Mouse (Mus musculus) lung, postnatal 0 days (tissue): ENCODE measurements around the gene Itk.

Experiments
- CTCF ChIP-seq: IDR thresholded peaks from 2 replicates; pipeline ENCODE4 v1.5.1; 2016; ENCODE audit warnings: antibody characterized with exemption, mild to moderate bottlenecking
- EP300 ChIP-seq: IDR thresholded peaks from 2 replicates; pipeline ENCODE4 v1.6.1; 2016; ENCODE audit warnings: antibody characterized with exemption, mild to moderate bottlenecking, control low read depth

DNA sequence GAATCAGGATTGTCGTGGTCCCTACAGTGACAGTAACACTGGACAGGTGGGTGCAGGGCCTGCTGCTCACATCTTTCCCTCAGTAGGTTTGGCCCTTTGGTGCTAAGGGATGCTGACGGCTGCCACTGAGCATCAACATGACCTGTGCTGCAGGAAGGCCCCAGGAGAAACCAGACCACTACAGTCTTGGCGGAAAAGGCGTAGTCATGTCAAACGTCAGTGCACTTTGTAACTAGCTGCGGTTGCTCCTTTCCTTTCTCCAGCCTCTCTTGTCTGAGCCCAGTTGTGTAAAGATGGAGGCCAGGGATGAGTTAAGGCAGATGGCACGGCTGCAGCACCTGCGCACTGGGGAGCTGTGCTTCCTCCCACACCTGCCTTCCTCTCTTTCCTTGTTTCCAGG lies 14.3 kb downstream of the Itk start:
- TF ChIP-seq EP300 (no peak), CTCF (no peak)
